Mouse (Mus musculus) natural killer cell, adult 2 months (primary cell): ENCODE data around the gene Spon1.

Experiments
- DNase-seq, 2 experiments: peaks; one replicate each; pipeline ENCODE4 v3.0.0; 2022; ENCODE audit warnings: low spot score in 2 of 2

The Spon1 gene

GRCm38 (mm10) chr7:113841521-113841920, 75.7 kb downstream of the Spon1 start:
- DNase-seq = no peak

- no peak for DNase-seq
Measured at GRCm38 (mm10) chr7:113843150-113843549, 77.4 kb downstream of the Spon1 start.

- DNase-seq = no peak
Measured at GRCm38 (mm10) chr7:113845191-113845590, 79.4 kb downstream of the Spon1 start.

- DNase-seq = no peak
Measured at GRCm38 (mm10) chr7:113846553-113846952, 80.8 kb downstream of the Spon1 start.

- DNase-seq = no peak
Measured at GRCm38 (mm10) chr7:113847041-113847819, 81.4 kb downstream of the Spon1 start.

GRCm38 (mm10) chr7:113850389-113850788, 84.6 kb downstream of the Spon1 start:
- DNase-seq = no peak

- no peak for DNase-seq
Measured at GRCm38 (mm10) chr7:113855396-113855795, 89.6 kb downstream of the Spon1 start.

- no peak for DNase-seq
Measured at GRCm38 (mm10) chr7:113856067-113856466, 90.3 kb downstream of the Spon1 start.

- DNase-seq = no peak
Measured at GRCm38 (mm10) chr7:113859480-113859881, 93.7 kb downstream of the Spon1 start.

GRCm38 (mm10) chr7:113861964-113862363, 96.2 kb downstream of the Spon1 start:
- DNase-seq = no peak

GRCm38 (mm10) chr7:113872846-113873245, 107.0 kb downstream of the Spon1 start:
- DNase-seq = no peak

- no peak for DNase-seq
Measured at GRCm38 (mm10) chr7:113877451-113877850, 111.7 kb downstream of the Spon1 start.

GRCm38 (mm10) chr7:113877926-113878325, 112.1 kb downstream of the Spon1 start:
- no peak for DNase-seq

- DNase-seq = no peak
Measured at GRCm38 (mm10) chr7:113879085-113879501, 113.3 kb downstream of the Spon1 start.

GRCm38 (mm10) chr7:113880021-113880420, 114.2 kb downstream of the Spon1 start:
- DNase-seq = no peak

GRCm38 (mm10) chr7:113890782-113891181, 125.0 kb downstream of the Spon1 start:
- DNase-seq = no peak

GRCm38 (mm10) chr7:113891491-113891890, 125.7 kb downstream of the Spon1 start:
- DNase-seq = no peak

- no peak for DNase-seq
Measured at GRCm38 (mm10) chr7:113893944-113894662, 128.3 kb downstream of the Spon1 start.

GRCm38 (mm10) chr7:113895266-113895665, 129.5 kb downstream of the Spon1 start:
- DNase-seq = no peak

GRCm38 (mm10) chr7:113898388-113898787, 132.6 kb downstream of the Spon1 start:
- no peak for DNase-seq

- DNase-seq = no peak
Measured at GRCm38 (mm10) chr7:113901511-113901910, 135.7 kb downstream of the Spon1 start.

GRCm38 (mm10) chr7:113901941-113902515, 136.2 kb downstream of the Spon1 start:
- DNase-seq = no peak
